Mouse (Mus musculus): ENCODE results near the gene Mycl.

DNA sequence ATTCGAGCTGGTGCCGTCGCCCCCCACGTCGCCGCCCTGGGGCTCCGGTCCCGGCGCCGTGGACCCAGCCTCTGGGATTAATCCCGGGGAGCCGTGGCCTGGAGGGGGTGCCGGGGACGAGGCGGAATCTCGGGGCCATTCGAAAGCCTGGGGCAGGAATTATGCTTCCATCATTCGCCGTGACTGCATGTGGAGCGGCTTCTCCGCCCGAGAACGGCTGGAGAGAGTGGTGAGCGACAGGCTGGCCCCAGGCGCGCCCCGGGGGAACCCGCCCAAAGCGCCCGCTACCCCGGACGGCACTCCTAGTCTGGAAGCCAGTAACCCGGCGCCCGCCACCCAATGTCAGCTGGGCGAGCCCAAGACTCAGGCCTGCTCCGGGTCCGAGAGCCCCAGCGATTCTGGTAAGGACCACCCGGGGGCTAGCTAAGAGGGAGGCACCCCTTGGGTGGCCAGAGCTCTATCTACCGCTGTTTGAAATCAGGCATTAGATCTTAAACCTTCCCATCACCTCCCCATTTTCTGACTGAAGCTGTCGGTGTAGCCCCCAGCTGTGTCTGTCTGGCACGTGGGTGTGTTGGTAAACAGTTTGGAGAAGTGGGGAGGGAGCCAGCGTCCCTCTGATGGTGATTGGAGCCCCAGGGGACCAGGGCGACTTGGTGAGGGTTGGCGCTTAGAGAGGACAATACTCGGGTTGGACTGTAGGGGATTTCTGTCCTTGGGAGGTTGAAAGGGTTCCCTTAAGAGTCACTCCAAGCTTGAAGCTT is 1.3 kb downstream of the Mycl start:
- no peak for TF ChIP-seq CTCF (IDR thresholded peaks at IDR 0.05; ENCODE audit: low read depth, low read length)
- no peak for TF ChIP-seq TAL1 (conservative IDR thresholded peaks at IDR 0.05; ENCODE audit: low read depth, low read length)
- no peak for TF ChIP-seq GATA2 (IDR thresholded peaks at IDR 0.05; ENCODE audit: borderline replicate concordance, low read depth, low read length)
- TF ChIP-seq GATA1 (IDR thresholded peaks at IDR 0.05; ENCODE audit: borderline replicate concordance, low read length) = no peak
